Mouse (Mus musculus) CH12.LX (cell line): ENCODE measurements around the gene Ctla4. TPM values are rescaled to one million over a fixed set of nuclear protein-coding genes. Genes with fewer than 3 reads are reported as not detected.

Experiments used
- DNase-seq: peaks from one replicate; pipeline ENCODE4 v3.0.0-alpha.2; 2013; ENCODE audit errors: extremely low read depth
- H3K27ac ChIP-seq: 2 replicates; pipeline ENCODE4 v1.5.1; 2012; ENCODE audit warnings: low read depth, mild to moderate bottlenecking, control low read depth, moderate library complexity; ENCODE audit not compliant: insufficient read depth
- H3K27me3 ChIP-seq: replicated peaks from 2 replicates; pipeline ENCODE3; 2012; ENCODE audit warnings: inconsistent platforms
- H3K36me3 ChIP-seq, 2 experiments: replicated peaks in 1 of 2; 2 replicates each; pipeline versions ENCODE3 to v1.6.1; 2012; ENCODE audit warnings: inconsistent platforms in 1 of 2, low read length in 1 of 2, mild to moderate bottlenecking in 1 of 2, mixed read lengths in 1 of 2, moderate library complexity in 1 of 2; ENCODE audit not compliant: control insufficient read depth in 1 of 2, insufficient read depth in 1 of 2
- H3K4me1 ChIP-seq, 2 experiments: 2 replicates each; pipeline ENCODE4 v1.6.1; 2012; ENCODE audit warnings: inconsistent platforms in 1 of 2, moderate library complexity in 1 of 2; ENCODE audit not compliant: insufficient read depth in 2 of 2, control insufficient read depth in 1 of 2
- H3K4me2 ChIP-seq: 2 replicates; pipeline ENCODE4 v1.6.1; 2012; ENCODE audit warnings: low read depth, mild to moderate bottlenecking, control low read depth; ENCODE audit not compliant: poor library complexity, insufficient read depth, severe bottlenecking
- H3K4me3 ChIP-seq, 3 experiments: fragments of 150-350 bp in 1 of 3; sonication (generic) in 1 of 3; replicated peaks in 1 of 3; 2 replicates each; pipeline versions ENCODE3 to v1.5.1; 2011 to 2012; ENCODE audit warnings: low read depth in 2 of 3, low read length in 2 of 3, mild to moderate bottlenecking in 2 of 3, moderate library complexity in 2 of 3, control low read depth in 1 of 3, improper control_type of control experiment in 1 of 3, inconsistent platforms in 1 of 3, mixed read lengths in 1 of 3; ENCODE audit not compliant: poor library complexity in 1 of 3
- H3K79me2 ChIP-seq: replicated peaks from 2 replicates; pipeline ENCODE4 v1.6.1; 2012; ENCODE audit warnings: mild to moderate bottlenecking, moderate library complexity; ENCODE audit not compliant: control insufficient read depth, poor library complexity, insufficient read depth, severe bottlenecking; ENCODE audit errors: extremely low read depth
- H3K9ac ChIP-seq: 2 replicates; pipeline ENCODE4 v1.6.1; 2012; ENCODE audit warnings: low read depth, mild to moderate bottlenecking, control low read depth, moderate library complexity; ENCODE audit not compliant: insufficient read depth
- H3K9me3 ChIP-seq: replicated peaks from 2 replicates; pipeline ENCODE3; 2012; ENCODE audit warnings: low read length, inconsistent platforms, mixed read lengths
- BHLHE40 ChIP-seq: IDR thresholded peaks from 2 replicates; pipeline ENCODE4 v1.6.1; 2011; ENCODE audit warnings: mild to moderate bottlenecking, low read depth, low read length, improper control_type of control experiment
- CHD1 ChIP-seq: IDR thresholded peaks from 2 replicates; pipeline ENCODE4 v1.6.1; 2012; ENCODE audit warnings: low read depth, low read length, improper control_type of control experiment, inconsistent platforms
- CHD2 ChIP-seq: IDR thresholded peaks from 2 replicates; pipeline ENCODE4 v1.6.1; 2011; ENCODE audit warnings: low read length, improper control_type of control experiment
- CTCF ChIP-seq, 2 experiments: IDR thresholded peaks in 1 of 2; conservative IDR thresholded peaks in 1 of 2; 2 replicates each; pipeline ENCODE4 v1.5.1; 2011 to 2012; ENCODE audit warnings: low read depth in 2 of 2, low read length in 2 of 2, improper control_type of control experiment in 1 of 2, inconsistent platforms in 1 of 2, mild to moderate bottlenecking in 1 of 2, moderate library complexity in 1 of 2
- E2F4 ChIP-seq: IDR thresholded peaks from 2 replicates; pipeline ENCODE4 v1.6.1; 2011; ENCODE audit warnings: low read depth, low read length, improper control_type of control experiment; ENCODE audit not compliant: insufficient replicate concordance
- EP300 ChIP-seq: IDR thresholded peaks from 2 replicates; pipeline ENCODE4 v1.6.1; 2011; ENCODE audit warnings: low read length, improper control_type of control experiment
- ETS1 ChIP-seq: conservative IDR thresholded peaks from 2 replicates; pipeline ENCODE4 v1.6.1; 2012; ENCODE audit warnings: low read depth, mild to moderate bottlenecking, inconsistent platforms, low read length, improper control_type of control experiment, moderate library complexity
- IRF4 ChIP-seq: IDR thresholded peaks from 2 replicates; pipeline ENCODE4 v1.6.1; 2014; ENCODE audit warnings: low read depth, mild to moderate bottlenecking, inconsistent platforms, low read length, improper control_type of control experiment
- JUN ChIP-seq: IDR thresholded peaks from 2 replicates; pipeline ENCODE4 v1.6.1; 2011; ENCODE audit warnings: low read depth, mild to moderate bottlenecking, low read length, improper control_type of control experiment, moderate library complexity; ENCODE audit not compliant: insufficient read depth
- JUND ChIP-seq: conservative IDR thresholded peaks from 2 replicates; pipeline ENCODE4 v1.6.1; 2011; ENCODE audit warnings: low read depth, low read length, improper control_type of control experiment
- KAT2A ChIP-seq: IDR thresholded peaks from 2 replicates; pipeline ENCODE4 v1.6.1; 2012; ENCODE audit warnings: low read length, improper control_type of control experiment, inconsistent platforms; ENCODE audit not compliant: insufficient replicate concordance
- MAFK ChIP-seq: IDR thresholded peaks from 2 replicates; pipeline ENCODE4 v1.6.1; 2011; ENCODE audit warnings: low read length, improper control_type of control experiment; ENCODE audit not compliant: insufficient replicate concordance
- MAX ChIP-seq: IDR thresholded peaks from 2 replicates; pipeline ENCODE4 v1.6.1; 2011; ENCODE audit warnings: low read length, improper control_type of control experiment
- MAZ ChIP-seq: IDR thresholded peaks from 2 replicates; pipeline ENCODE4 v1.6.1; 2012; ENCODE audit warnings: low read depth, mild to moderate bottlenecking, inconsistent platforms, low read length, improper control_type of control experiment, moderate library complexity
- MEF2A ChIP-seq: IDR thresholded peaks from 2 replicates; pipeline ENCODE4 v1.6.1; 2014; ENCODE audit warnings: low read depth, mild to moderate bottlenecking, inconsistent platforms, low read length, improper control_type of control experiment, borderline replicate concordance
- MXI1 ChIP-seq: IDR thresholded peaks from 2 replicates; pipeline ENCODE4 v1.6.1; 2011; ENCODE audit warnings: mild to moderate bottlenecking, low read depth, low read length, improper control_type of control experiment
- MYC ChIP-seq: IDR thresholded peaks from 2 replicates; pipeline ENCODE4 v1.6.1; 2011; ENCODE audit warnings: low read depth, mild to moderate bottlenecking, improper control_type of control experiment, low read length
- NRF1 ChIP-seq: IDR thresholded peaks from 2 replicates; pipeline ENCODE4 v1.6.1; 2014; ENCODE audit warnings: low read depth, mild to moderate bottlenecking, inconsistent platforms, low read length, improper control_type of control experiment, moderate library complexity
- RAD21 ChIP-seq: IDR thresholded peaks from 2 replicates; pipeline ENCODE4 v1.6.1; 2011; ENCODE audit warnings: low read depth, mild to moderate bottlenecking, low read length, improper control_type of control experiment, moderate library complexity
- RCOR1 ChIP-seq: conservative IDR thresholded peaks from 2 replicates; pipeline ENCODE4 v1.6.1; 2012; ENCODE audit warnings: low read depth, mild to moderate bottlenecking, inconsistent platforms, low read length, improper control_type of control experiment
- SMC3 ChIP-seq: IDR thresholded peaks from 2 replicates; pipeline ENCODE4 v1.6.1; 2011; ENCODE audit warnings: low read depth, low read length, improper control_type of control experiment
- TCF12 ChIP-seq: IDR thresholded peaks from 2 replicates; pipeline ENCODE4 v1.6.1; 2014; ENCODE audit warnings: low read depth, mild to moderate bottlenecking, inconsistent platforms, low read length, improper control_type of control experiment
- UBTF ChIP-seq: IDR thresholded peaks from 2 replicates; pipeline ENCODE4 v1.6.1; 2012; ENCODE audit warnings: low read depth, mild to moderate bottlenecking, inconsistent platforms, low read length, improper control_type of control experiment, moderate library complexity
- ZKSCAN1 ChIP-seq: IDR thresholded peaks from 2 replicates; pipeline ENCODE4 v1.6.1; 2012; ENCODE audit warnings: low read depth, inconsistent platforms, low read length, improper control_type of control experiment, borderline replicate concordance
- ZMIZ1 ChIP-seq: IDR thresholded peaks from 2 replicates; pipeline ENCODE4 v1.6.1; 2012; ENCODE audit warnings: low read depth, mild to moderate bottlenecking, inconsistent platforms, low read length, improper control_type of control experiment
- ZNF384 ChIP-seq: IDR thresholded peaks from 2 replicates; pipeline ENCODE4 v1.6.1; 2012; ENCODE audit warnings: low read depth, low read length, improper control_type of control experiment, inconsistent platforms
- dilution Hi-C: fragments of 300-500 bp; cut with MboI; formaldehyde crosslinking; loops from 2 replicates; pipeline ENCODE4 v1.14.3; 2020; ENCODE audit warnings: low sequenced_read_pairs; ENCODE audit not compliant: extremely low pct_unique_long_range_greater_than_20kb, extremely low pct_ligation_motif_present
- in situ Hi-C: fragments of 300-500 bp; cut with MboI; formaldehyde crosslinking; loops from 3 replicates; pipeline ENCODE4 v1.14.3; 2019; ENCODE audit warnings: low sequenced_read_pairs, low pct_ligation_motif_present, low pct_unique_long_range_greater_than_20kb, mixed read lengths
- polyA plus RNA-seq: library from polyadenylated mRNA; unstranded; fragments of >175 nt; gene quantifications from 2 replicates; pipeline ENCODE4 v1.2.1, GENCODE M21; 2012; ENCODE audit warnings: low read depth; ENCODE audit not compliant: insufficient read length
- total RNA-seq, 2 experiments: library from RNA; depleted of rRNA; stranded (reverse); fragments of 300-350 nt in 1 of 2; fragments of >200 nt in 1 of 2; gene quantifications; 2 replicates each; pipeline ENCODE4 v1.2.3; 2012 to 2014

Ctla4 gene
- total and polyA plus RNA-seq, 3 experiments = 11.6 to 54.7 (median 53.7) TPM

DNA sequence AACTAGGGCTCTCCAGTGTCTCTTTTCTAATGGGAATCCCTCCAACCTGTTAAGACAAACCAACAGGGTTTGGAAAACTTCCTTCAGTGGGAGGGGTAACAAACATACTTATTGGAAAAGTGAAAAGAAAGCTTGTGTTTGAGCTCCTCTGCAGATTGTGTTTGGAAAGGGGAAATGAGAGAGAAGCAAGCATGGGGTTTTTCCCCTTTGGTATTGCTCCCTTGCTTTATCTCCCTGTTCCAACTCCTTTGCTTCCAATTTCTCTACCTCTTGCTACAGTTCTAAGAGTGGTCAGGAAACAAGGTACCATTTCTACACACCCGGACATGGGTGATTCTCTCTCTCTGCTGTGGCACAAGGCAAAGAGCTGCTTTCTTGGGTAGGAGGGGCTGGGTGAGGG is 53.8 kb downstream of the Ctla4 start:
- dilution Hi-C loops (no loop called here), in situ Hi-C loops (loop anchor here (5.0 kb wide), 1 partner anchor 73 kb away; no protein-coding TSS in a partner anchor)
- H3K4me1 ChIP-seq = peaks cover 26 to 86% of the 10 kb centered on the region in 2 experiments
- no peaks in the 10 kb centered on the region for H3K36me3 ChIP-seq
- H3K4me3 ChIP-seq = no peak overlapping the region
- no peaks in the 10 kb centered on the region for H3K9me3 ChIP-seq
- no peaks in the 10 kb centered on the region for H3K79me2 ChIP-seq
- peak; percentile 47 for DNase-seq
- H3K4me2 ChIP-seq = peak overlapping the region; percentile 93
- peak overlapping the region; percentile 96 for H3K27ac ChIP-seq
- H3K9ac ChIP-seq = no peak overlapping the region; the same call in 1 of the 2 replicates
- TF ChIP-seq E2F4 (no peak), RAD21 (no peak; the same call in 1 of the 2 replicates), ZKSCAN1 (no peak), CHD2 (no peak; the same call in 1 of the 2 replicates), MAFK (peak; percentile 37; the same call in 1 of the 2 replicates), TCF12 (no peak), MEF2A (no peak), CTCF (conservative IDR thresholded peaks at IDR 0.05 in 1 of 2, IDR thresholded peaks at IDR 0.05 in 1 of 2; ENCODE audit: low read depth in 2 of 2, low read length in 2 of 2) (no peak), IRF4 (peak; percentile 89), ZMIZ1 (no peak), ZNF384 (peak; percentile 3; the same call in 1 of the 2 replicates), JUN (no peak), NRF1 (no peak), MYC (0 out of 2 replicates have a peak, but pooled peaks have one; percentile 21), EP300 (peak; percentile 89), RCOR1 (no peak)
- no peaks in the 10 kb centered on the region for H3K27me3 ChIP-seq

DNA sequence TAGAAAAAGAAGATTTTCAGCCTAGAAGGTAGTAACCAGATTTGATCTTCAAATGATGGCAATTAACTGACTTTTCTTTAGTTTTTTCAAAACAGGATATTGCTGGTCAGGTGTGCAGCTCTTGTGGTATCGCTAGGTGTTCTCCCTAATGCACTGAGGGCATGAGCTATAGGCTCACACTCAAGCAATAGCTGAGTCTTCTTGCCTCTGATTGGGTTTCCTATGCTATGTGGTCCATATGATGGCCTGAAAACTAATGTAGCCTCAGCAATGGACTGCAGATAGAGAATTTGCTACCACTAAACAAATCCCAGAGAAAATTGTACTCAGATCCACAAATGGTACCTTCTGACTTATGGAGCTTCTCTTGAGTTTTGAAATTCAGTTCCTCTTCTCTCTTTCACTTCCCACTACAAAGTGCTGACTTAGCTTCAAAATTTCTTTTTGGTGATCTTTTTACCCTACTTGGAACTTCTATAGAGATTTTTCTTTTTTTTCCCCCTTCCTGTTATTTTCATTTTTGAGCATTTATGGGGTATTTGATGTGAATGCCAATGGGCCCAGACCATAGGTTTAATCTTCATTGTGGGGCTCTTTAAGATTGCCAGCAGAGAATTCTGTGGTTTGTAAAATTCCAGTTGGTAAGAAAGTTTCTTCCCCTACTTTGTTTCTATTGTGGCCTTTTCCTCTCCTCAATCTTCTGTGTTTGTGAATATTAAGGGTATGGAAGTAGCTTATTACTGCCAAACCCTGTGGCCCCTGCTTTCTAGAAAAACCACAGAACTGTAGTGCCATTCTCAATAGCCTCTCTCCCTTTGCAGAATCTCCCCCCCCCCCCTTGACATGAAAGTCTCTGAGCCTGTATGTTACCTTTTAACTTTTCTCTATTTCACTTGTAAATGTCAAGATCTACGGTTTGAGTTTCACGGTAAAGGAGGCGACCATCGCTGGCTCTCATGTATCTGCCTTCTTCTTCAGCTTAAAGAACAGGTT is 54.6 kb downstream of the Ctla4 start:
- peak overlapping the region; percentile 99 for H3K27ac ChIP-seq
- H3K4me2 ChIP-seq = peak overlapping the region; percentile 93
- H3K4me1 ChIP-seq = peaks cover 26 to 84% of the 10 kb centered on the region in 2 experiments
- H3K27me3 ChIP-seq = no peaks in the 10 kb centered on the region
- DNase-seq = peak; percentile 68
- H3K9me3 ChIP-seq = no peaks in the 10 kb centered on the region
- H3K4me3 ChIP-seq = no peak overlapping the region
- in situ Hi-C loops = loop anchor here (5.0 kb wide), 1 partner anchor 74 kb away; no protein-coding TSS in a partner anchor
- no peaks in the 10 kb centered on the region for H3K79me2 ChIP-seq
- dilution Hi-C loops = no loop called here
- peak overlapping the region; percentile 61 for H3K9ac ChIP-seq
- H3K36me3 ChIP-seq = no peaks in the 10 kb centered on the region
- TF ChIP-seq MXI1 (no peak), CTCF (conservative IDR thresholded peaks at IDR 0.05 in 1 of 2, IDR thresholded peaks at IDR 0.05 in 1 of 2; ENCODE audit: low read depth in 2 of 2, low read length in 2 of 2) (no peak), TCF12 (no peak), JUN (peak; percentile 33; the same call in 1 of the 2 replicates), UBTF (no peak), MAZ (peak; percentile 60; the same call in 1 of the 2 replicates), MYC (peak; percentile 7), MEF2A (peak; percentile 24; the same call in 1 of the 2 replicates), CHD1 (no peak), RCOR1 (peak; percentile 76), ZNF384 (peak; percentile 64), RAD21 (no peak), IRF4 (peak; percentile 96), ETS1 (no peak; the same call in none of the 2 replicates), KAT2A (no peak), JUND (peak; percentile 29; the same call in 1 of the 2 replicates), E2F4 (no peak), ZMIZ1 (no peak), SMC3 (no peak), BHLHE40 (0 out of 2 replicates have a peak, but pooled peaks have one; percentile 18), MAX (no peak)
